Mouse (Mus musculus): ENCODE measurements around the gene Tmem60.

Gene Tmem60

DNA sequence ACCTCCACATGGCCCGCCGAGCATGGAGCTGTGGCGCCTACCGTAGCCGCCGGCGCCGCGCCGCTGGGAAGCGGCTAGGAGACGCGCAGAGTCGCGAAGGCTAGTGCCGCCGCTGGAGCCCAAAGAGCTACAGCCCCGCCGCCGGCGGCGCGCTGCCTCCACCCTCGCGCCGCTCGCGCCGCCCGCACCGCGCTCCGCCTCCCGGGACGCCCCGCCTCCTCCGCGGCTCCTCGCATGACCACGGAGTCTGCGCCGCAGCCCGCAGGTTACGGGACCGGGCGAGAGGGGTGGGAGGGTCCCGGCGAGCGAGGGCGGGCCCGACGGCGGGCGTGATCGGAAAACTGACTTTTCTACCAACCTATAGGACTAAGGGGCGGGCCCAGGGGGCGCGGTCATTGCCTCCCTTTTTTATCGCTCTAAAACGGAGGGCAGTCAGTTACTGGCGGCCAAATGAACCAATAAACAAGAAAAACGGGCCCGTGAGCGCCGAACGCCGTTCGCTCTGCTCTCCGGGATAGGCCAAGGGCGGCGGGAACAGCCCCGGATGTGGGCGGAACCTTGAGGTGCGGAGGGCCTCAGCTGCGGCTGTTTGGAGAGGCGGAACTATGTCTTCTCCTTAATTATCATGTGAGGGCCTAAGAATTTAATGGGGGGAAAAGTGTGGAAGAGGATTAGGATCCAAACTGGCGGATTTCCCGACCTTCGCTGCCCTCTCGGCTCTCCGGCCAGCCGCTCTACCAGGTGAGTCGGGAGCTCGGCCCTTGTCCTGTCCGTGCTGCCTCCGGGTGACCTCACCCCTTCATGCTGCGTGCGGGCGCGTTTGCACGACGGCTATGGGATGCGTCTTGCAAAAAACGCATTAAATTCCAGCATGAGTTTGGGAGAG lies at the start of gene Tmem60, which contains the start of gene Phtf2:
TSS of gene Tmem60 (plus strand) at position 277 of the 886 bp plus-strand sequence.
TSS of gene Phtf2 (minus strand) at position 210 of the 886 bp plus-strand sequence.
- peak; percentile 98 to 99 for DNase-seq

DNA sequence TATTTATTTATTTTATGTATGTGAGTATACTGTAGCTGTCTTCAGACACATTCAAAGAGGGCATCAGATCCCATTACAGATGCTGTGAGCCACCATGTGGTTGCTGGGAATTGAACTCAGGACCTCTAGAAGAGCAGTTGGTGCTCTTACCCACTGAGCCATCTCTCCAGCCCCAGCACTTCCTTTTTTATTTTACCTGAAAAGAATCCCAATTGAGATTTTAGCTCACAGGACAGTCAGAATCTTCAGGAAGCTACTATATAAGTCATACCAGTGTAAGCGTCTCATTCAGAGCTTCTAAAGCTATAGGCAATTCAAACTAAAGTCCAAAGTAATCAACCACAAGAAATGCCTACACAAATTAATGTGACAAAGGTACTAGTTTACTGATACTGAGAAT lies 47.6 kb upstream of the Tmem60 start:
- DNase-seq, result no peak

DNA sequence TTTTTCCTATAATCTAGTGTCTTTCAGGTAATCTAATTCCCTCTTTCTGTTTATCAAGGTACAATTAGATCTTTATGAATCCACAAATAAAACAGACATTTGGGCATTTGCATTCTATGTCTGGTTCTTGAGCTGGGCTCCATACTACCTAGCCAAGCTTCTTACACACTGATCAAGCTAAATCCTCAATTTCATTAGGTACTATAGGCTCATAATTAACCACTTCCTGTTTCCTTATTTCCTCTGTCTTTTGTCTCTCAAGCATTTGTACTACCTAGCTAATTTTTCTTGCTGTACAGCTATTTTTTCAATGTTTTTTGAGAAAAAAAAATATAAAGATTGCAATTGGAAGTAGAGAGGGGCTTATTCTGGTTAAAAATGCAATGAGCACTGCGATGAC lies 44.9 kb upstream of the Tmem60 start:
- no peak for DNase-seq

DNA sequence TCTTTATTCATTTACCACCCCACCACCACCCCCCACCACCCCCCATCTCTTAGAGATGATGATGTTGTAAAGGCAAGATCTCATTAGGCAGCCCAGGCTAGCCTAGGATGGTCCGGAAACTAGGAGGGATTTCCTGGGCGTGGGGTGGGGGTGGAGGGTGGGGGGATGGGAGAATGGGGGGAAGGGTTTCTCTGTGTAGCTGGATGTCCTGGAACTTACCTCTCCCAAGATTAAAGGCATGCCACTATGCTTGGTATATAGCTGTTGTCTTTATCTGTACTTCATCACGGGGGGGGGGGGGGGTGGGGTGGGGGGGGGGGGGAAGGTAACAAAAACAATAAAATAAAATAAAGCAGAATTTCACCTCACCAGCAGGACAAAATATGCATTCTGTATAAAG lies 38.6 kb upstream of the Tmem60 start:
- no peak for DNase-seq

DNA sequence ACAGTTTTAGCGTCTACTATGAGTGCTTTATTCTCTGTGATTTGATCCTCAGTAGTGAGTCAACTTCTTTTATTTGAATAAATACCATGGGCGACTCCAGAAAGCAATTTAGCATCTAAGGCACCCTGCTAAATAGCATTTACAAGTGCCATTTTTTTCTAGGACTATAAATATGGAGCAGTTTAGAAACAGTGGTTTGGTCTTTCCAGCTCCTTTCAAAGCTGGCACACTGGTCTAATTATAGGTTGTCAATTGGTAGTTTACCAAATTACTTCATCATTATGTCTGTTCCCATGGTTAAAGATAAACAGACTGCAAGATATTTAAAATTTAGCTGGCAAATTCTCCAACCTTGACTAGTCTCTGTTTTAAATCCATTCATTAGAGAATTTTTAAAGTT lies 38.2 kb upstream of the Tmem60 start:
- no peak for DNase-seq

DNA sequence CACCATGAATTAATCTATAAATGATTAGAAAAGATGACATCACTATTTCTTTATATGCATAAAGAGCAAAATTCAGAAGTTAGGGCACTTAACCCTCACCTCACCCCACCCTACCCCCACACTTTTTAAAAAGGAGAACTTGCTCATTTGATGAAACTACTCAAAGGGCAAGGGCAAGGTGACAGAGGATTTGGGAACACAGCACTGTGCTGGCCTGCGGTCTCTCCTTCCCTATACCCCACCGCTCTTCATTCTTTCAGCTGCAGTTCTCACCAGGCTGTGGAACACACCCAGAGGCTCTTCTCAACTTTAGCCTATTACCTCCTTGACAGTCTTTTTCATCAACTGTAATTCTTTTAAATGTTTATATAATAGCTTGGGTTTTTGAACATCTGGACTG lies 35.0 kb upstream of the Tmem60 start:
- no peak for DNase-seq

DNA sequence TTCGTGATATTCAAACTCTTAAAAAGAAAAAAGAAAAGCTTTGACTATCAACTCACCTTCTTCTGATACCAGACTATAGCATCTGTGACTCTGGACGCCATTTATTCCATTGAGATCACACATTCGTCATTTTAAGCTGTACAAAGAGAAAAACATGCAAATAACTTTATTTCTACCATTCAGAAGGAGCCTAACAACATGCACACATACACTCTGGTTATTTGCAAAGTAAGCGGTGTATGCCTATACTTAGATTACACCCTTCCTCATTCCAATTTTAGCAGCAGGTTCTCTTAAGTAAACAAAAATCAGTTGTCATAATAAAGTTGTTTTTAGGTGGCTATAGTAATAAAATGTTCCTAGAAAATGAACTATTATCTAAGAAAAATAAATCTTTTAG lies 26.9 kb upstream of the Tmem60 start:
- no peak for DNase-seq

DNA sequence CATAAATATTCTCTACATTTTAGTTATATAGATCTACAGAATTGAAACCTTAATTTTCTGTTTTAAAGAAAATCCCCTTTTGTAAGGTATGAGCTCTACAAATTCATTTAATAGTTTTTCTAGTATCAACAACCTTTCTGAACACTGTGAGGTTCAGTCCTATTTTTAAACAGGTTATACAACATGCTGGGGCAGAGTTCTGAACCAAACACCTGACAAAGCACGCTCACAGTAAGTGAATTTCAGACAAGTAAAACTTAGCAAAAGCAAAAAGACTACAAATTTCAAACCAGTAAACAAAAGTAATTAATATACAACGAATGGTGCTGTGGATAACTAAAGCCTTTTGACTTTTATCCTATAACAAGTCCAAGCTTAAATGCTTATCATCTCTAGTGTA lies 23.6 kb upstream of the Tmem60 start:
- DNase-seq, result no peak

DNA sequence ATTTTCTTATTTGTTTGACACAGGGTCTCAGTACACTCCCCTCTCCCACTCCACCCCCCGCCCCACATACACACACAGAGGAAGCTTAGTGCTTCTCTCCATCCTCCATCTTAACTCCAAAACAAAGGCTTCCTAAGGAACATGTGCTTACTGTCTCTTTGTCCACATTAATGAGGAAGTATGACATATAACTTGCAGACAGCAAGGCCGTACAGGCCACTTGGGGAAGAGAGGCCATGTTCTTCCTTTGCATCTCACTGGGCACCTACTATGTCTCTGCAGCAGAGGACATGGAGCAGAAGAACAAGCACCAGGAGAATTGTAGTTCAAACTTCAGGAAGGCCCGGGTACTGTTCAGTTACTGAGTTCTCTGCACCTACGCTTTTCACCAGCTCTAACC lies 21.4 kb upstream of the Tmem60 start:
- DNase-seq, result no peak

DNA sequence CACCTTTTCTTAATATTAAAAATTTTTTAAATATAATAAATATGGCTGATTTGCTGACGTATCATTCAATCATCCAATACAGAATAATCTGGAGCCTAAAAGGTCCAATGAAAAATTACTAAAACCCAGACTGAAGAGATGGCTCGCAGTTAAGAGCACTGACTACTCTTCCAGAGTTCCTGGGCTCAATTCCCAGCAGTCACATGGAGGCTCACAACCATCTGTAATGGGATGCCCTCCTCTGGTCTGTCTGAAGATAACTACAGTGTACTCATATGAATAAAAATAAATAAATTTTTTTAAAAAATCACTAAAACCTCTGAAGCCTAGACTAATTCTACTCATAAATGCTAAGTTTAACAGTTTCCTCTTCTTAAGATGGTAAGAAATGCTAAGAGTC lies 20.1 kb upstream of the Tmem60 start:
- DNase-seq, result no peak

DNA sequence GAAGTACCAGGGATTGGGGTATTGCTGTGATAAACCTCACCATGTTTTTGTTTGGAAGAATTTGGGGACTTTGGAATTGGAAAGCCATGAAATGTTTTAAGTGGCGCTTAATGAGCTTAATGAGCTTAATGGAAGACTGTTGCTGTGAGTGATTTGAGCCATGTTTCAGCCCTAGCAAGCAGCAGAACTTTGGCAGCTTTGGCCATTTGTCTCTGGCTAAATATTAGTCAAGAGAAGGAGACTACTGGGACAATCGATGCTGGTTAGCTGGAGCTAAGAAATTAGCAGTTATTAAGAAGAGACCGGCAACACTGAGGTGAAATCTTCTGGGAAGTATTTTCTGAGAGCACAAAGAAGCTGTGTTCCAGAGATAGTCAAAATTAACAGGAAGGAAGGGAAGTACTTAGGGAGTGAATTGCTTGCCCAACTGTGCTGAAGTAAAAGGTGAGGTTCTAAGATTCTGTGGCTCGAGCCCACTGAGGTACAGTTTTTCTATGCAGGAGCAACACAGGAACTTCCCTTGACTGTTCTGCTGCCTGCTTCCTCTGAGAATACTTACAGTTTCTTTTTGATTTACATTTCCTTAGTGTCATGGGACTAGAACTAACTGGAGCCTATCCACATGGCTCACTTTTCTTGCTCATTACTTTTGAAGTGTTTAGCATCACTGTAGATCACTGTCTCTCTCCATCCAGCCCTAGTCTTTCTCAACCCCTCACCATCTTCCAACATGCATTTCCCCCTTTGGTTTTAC lies 17.6 kb upstream of the Tmem60 start:
- DNase-seq, result no peak

DNA sequence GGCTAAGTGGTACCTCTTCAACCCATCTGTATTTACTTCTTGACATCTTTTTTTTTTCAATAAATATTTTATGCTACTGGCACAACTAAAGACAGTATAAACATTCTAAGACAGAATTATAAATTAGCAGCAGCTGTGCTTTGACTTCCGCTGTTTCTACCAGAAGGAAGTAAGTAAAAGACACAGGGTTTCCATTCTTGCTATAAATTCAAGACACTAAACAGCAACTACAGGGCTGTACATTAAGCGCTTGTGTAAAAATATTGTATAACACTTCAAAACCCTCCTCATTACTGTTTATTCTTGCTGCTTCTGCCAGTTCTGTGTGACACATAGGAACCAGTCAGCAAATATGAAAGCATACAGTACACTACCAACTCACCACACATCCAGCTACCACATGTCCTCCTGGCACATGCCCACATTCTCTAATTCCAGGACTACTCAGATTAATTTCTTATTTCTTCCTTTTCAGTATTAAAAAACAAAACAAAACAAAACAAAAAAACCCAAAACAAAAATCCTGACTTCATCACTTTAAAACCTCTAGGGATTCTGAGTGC lies 16.7 kb upstream of the Tmem60 start:
- no peak for DNase-seq

DNA sequence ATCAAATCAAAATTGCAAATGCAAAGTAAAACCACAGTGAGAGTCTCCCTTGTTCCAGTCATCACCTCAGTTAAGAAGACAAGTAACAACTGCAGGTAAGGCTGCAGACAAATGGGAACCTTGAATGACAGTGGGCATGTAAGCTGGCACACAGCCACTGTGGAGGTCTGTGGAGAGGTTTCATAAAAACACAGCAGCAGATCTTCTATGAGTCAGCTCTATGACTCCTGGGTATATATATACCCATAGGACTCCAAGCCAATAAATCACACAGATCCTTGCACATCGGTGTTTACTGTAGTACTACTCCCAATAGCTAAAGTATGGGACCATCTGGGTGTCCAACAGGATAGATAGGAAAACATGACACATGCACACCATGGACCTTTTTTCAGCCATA lies 8.8 kb upstream of the Tmem60 start:
- DNase-seq, result no peak

DNA sequence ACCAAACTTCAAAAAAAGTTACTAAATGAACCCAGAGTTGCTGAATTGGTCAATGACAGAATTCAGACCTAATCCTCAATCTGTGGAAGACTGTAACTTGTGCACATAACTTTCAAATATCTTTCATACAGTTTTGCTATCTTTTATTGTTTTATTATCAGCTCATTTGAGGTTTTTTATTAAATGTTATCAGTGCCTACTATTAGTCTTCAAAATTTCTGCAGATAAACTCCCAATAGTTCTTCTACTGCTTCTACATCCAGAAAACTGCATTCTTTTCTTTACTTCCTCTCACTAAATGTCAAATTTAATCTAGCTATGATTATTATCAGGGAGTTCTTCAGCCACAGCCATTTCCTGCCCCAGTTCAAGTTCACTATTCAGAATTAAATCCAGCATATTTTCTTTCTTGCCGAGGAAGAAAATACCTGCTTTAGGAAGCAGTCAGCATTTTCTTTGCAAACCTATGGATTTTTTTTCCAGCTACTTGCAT lies 5.0 kb upstream of the Tmem60 start:
- DNase-seq, result no peak

DNA sequence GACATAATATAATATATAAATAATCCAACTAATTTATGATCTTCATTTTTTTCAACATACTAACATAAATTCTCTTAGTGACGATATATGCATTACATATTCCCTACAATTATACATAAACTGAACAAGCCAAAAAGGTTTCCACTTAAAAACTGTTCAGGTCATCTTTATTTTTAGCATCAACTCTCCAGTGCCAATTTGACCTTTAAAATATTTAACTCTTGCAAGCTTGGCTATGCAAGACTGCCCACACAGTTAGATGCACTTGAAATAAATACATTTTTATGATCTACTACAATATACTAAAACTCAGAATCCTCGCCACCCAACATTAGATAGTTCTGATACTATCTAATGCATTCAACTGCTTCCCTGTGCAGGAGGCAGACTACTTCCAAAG lies 1.6 kb upstream of the Tmem60 start:
- no peak for DNase-seq

DNA sequence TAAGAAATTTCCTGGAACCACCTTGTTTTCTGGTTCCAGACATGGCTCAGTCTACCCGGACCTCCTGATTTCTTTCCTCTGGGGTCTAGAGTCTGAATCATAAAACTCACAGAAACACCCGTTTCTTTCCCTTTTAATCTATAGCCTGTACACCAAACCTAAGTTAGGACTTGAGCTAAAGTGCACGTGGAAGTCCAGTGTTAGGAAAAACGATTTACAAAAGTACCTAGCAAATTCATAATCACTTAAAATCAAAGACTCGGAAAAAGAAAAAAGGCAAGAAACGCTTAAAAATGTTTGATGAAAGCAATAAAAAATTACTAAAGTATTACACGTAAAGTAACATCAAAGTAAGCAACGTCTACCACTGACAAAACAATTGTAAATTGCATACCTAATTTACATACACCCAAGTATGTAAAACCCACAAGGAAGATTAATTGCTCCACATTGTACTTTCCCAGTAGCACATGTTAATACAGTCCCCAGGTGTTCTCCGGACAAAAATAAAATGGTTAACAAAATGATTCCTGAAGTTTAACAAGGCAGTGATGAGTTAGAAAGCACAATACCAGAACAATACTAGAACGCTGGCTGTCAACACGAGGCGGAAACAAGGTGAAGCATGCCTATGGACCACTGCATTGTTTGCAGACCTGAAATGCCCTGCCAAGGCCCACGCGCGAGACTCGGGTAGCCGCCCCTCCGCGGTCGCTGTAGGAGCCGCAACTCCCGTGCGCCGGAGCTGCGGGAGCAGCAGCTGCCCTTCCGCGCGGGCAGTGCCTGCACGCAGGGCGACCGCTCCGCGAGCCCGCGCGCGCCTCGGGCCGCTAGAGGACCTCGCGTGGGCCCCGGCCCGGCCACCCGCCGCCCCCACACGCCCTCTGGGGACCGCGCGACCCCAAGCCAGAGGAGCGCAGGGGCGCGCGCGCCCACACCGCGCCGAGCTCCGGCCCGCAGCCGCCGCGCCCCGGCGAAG lies 905 bp upstream of the Tmem60 start:
- DNase-seq, result peak; percentile 64 to 76

DNA sequence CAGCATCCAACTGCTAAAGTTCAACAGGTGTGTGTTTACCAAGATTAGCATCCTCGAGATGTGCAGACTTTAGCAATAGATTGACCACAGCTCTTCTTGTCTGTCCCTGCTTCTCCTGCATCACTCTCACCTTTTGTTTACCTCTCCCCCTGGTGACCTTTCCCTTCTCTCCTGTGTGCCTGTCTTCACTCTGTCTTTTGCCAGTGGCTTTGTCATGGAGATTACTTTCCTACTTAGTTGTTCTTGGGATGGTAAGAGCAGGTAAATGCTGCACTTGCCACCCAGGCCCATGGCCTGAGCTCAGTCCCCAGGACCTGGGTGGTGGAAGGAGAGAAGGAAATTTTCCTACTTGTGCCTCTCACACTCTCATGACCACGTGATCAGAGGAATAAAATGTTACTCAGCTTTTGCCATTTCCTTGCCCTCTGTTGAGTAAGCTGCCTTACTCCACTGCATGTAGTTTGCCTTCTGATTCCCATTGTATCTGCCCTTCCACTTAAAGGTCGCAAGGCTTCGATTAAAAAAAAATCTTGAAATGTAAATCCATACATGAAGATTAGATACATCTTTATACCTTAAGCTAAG lies 2.1 kb downstream of the Tmem60 start:
- no peak for DNase-seq

DNA sequence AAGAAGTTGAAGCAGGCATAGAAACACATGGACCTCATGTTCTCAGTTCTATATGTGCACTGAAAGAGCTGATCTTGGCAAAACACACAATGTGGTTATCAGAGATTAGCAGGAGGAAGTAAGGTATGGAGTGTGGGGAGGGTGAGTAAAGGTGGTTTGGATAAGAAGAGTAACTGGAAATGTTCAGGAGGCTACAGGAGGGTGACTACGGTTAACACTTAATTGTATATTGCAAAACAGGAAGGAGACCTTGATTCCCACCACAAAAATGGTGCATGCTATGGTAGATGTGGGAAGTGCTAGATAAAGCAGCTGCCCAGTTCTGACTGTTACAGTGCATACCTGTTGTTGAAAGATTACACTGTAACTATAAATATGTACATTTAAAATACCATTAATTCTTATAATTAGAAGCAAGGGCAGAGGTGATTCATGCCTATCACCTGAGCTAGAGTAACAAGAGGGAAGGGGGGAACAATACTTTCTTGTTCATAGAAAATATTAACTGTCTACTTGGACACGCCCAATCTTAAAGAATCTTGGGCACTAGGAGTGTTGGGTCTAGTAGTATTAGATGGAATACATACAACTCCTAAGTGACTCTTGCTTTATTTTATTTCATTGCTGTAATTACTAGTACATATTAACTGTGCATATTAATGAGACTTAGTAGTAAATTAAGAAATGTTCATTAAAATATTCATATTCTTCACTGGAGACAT lies 15.6 kb downstream of the Tmem60 start:
- DNase-seq, result no peak

DNA sequence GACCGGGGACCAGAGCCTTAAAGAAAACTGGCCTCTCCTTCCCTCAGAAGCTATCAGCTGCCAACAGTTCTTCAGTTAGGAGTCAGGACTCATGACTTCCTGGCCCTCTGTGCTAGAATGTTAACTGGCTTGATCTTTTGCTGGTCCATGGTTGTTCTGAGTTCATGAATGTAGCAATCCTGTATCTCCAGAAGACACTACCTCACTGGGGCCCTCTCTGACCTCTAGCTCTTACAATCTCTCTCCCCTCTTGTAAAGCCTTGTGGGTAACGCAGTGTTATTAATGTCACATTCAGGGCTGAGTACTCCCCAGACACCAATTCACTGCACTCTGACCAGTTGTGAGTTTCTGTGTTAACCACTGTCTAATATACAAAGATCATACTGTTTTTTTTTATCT lies 22.7 kb downstream of the Tmem60 start:
- no peak for DNase-seq

DNA sequence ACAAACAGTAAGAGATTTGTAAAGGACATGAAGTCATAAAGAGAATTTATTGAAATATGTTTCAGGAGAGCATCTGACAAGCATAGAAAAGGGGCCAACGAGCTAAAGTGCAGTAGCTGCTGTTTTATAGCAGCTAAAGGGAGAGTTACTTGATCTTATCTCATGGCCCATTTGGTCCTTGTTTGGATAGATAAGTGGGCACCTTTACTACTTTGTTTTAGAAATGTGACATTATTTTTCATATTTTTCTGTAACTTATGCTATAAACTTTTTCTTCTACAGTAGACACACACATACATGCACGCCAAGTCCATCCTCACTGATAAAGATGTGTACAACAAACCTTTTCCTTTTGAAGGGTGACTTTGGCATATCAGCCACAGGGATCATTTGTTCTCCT lies 23.4 kb downstream of the Tmem60 start:
- no peak for DNase-seq

DNA sequence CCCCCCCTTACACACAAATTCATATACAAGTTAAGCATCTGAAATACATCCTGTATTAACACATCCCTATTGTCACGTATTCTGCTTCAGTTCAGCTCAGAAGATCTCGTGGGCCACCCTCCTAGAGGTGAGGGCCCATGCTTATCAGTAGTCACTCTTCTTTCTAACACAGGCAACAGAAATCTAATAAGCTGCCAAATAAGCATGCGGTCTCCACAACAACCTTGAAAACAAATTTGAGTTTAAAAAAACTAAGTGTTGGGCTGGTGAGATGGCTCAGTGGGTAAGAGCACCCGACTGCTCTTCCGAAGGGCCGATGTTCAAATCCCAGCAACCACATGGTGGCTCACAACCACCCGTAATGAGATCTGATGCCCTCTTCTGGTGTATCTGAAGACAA lies 24.2 kb downstream of the Tmem60 start:
- no peak for DNase-seq

Data from cerebellum, adult 18-20 months (tissue).